Mouse (Mus musculus): ENCODE measurements around the gene Ebf3.

- TF ChIP-seq GATA1 (IDR thresholded peaks at IDR 0.05; ENCODE audit: low read length) (no peak), TAL1 (IDR thresholded peaks at IDR 0.05; ENCODE audit: low read length) (no peak)
These were observed 121.4 kb downstream of the Ebf3 start for GRCm38 (mm10) chr7:137192776-137193278.

Measured in erythroblast, embryonic 14.5 days (primary cell).